Mouse (Mus musculus): ENCODE measurements at regions not wholly inside any gene's neighbourhood (a gene's known extent, or its start where the extent isn't known, plus 50 kb on each side); places are given as distances from the start of the nearest gene placed in this dataset.

- no peak for DNase-seq (ENCODE audit: low read depth, low spot score)
- no peak overlapping the region for H3K4me3 ChIP-seq (ENCODE audit: insufficient read depth in 1 of 2, low read depth in 1 of 2, low read length in 2 of 2, poor library complexity in 1 of 2, severe bottlenecking in 1 of 2)
- H3K4me1 ChIP-seq (ENCODE audit: control insufficient read depth in 2 of 2, insufficient read depth in 2 of 2, low read length in 2 of 2, poor library complexity in 1 of 2) = no peaks in the 10 kb centered on the region
- no peak for TF ChIP-seq HCFC1 (IDR thresholded peaks at IDR 0.05; ENCODE audit: borderline replicate concordance, insufficient read depth, low read length)
- no peak for TF ChIP-seq CHD2 (IDR thresholded peaks at IDR 0.05; ENCODE audit: low read depth, low read length)
- TF ChIP-seq ZNF384 (IDR thresholded peaks at IDR 0.05; ENCODE audit: low read depth, low read length) = no peak
- no peak for TF ChIP-seq MAFK (IDR thresholded peaks at IDR 0.05; ENCODE audit: insufficient read depth, low read depth, low read length)
- TF ChIP-seq ZC3H11A (IDR thresholded peaks at IDR 0.05; ENCODE audit: borderline replicate concordance, low read depth, low read length) = no peak
- H3K27ac ChIP-seq (ENCODE audit: insufficient read depth, low read depth, low read length, poor library complexity, severe bottlenecking) = no peak overlapping the region
- H3K9me3 ChIP-seq (ENCODE audit: control insufficient read depth, insufficient read depth, low read depth, low read length) = no peaks in the 10 kb centered on the region
- in situ Hi-C loops (cut with MboI; ENCODE audit: low sequenced_read_pairs in 2 of 2, unreplicated experiment in 2 of 2) = no loop called here
- no peaks in the 10 kb centered on the region for H3K36me3 ChIP-seq (ENCODE audit: control insufficient read depth, insufficient read depth, low read length, poor library complexity, severe bottlenecking)
- no peak overlapping the region for H3K9ac ChIP-seq (ENCODE audit: insufficient read depth, low read depth, low read length, poor library complexity, severe bottlenecking)
Observed at GRCm38 (mm10) chr14:79873062-79873461, 102.0 kb upstream of the Pcdh8 start.

GRCm38 (mm10) chr14:79872430-79872829 is 101.3 kb upstream of the Pcdh8 start:
- in situ Hi-C loops (cut with MboI; ENCODE audit: low sequenced_read_pairs in 2 of 2, unreplicated experiment in 2 of 2) = no loop called here
- DNase-seq (ENCODE audit: low read depth, low spot score) = no peak
- H3K36me3 ChIP-seq (ENCODE audit: control insufficient read depth, insufficient read depth, low read length, poor library complexity, severe bottlenecking) = no peaks in the 10 kb centered on the region
- H3K9me3 ChIP-seq (ENCODE audit: control insufficient read depth, insufficient read depth, low read depth, low read length) = no peaks in the 10 kb centered on the region
- TF ChIP-seq ZC3H11A (IDR thresholded peaks at IDR 0.05; ENCODE audit: borderline replicate concordance, low read depth, low read length) (no peak), CHD2 (IDR thresholded peaks at IDR 0.05; ENCODE audit: low read depth, low read length) (no peak), MAFK (IDR thresholded peaks at IDR 0.05; ENCODE audit: insufficient read depth, low read depth, low read length) (no peak), ZNF384 (IDR thresholded peaks at IDR 0.05; ENCODE audit: low read depth, low read length) (no peak), HCFC1 (IDR thresholded peaks at IDR 0.05; ENCODE audit: borderline replicate concordance, insufficient read depth, low read length) (no peak)
- no peaks in the 10 kb centered on the region for H3K4me1 ChIP-seq (ENCODE audit: control insufficient read depth in 2 of 2, insufficient read depth in 2 of 2, low read length in 2 of 2, poor library complexity in 1 of 2)
- H3K9ac ChIP-seq (ENCODE audit: insufficient read depth, low read depth, low read length, poor library complexity, severe bottlenecking) = no peak overlapping the region
- no peak overlapping the region for H3K27ac ChIP-seq (ENCODE audit: insufficient read depth, low read depth, low read length, poor library complexity, severe bottlenecking)
- no peak overlapping the region for H3K4me3 ChIP-seq (ENCODE audit: insufficient read depth in 1 of 2, low read depth in 1 of 2, low read length in 2 of 2, poor library complexity in 1 of 2, severe bottlenecking in 1 of 2)

- in situ Hi-C loops (cut with MboI; ENCODE audit: low sequenced_read_pairs in 2 of 2, unreplicated experiment in 2 of 2) = no loop called here
- Histone ChIP-seq H3K27ac (ENCODE audit: insufficient read depth, low read depth, low read length, poor library complexity, severe bottlenecking) (no peak overlapping the region), H3K36me3 (ENCODE audit: control insufficient read depth, insufficient read depth, low read length, poor library complexity, severe bottlenecking) (no peaks in the 10 kb centered on the region), H3K4me1 (ENCODE audit: control insufficient read depth in 2 of 2, insufficient read depth in 2 of 2, low read length in 2 of 2, poor library complexity in 1 of 2) (no peaks in the 10 kb centered on the region), H3K4me3 (ENCODE audit: insufficient read depth in 1 of 2, low read depth in 1 of 2, low read length in 2 of 2, poor library complexity in 1 of 2, severe bottlenecking in 1 of 2) (no peak overlapping the region), H3K9ac (ENCODE audit: insufficient read depth, low read depth, low read length, poor library complexity, severe bottlenecking) (no peak overlapping the region), H3K9me3 (ENCODE audit: control insufficient read depth, insufficient read depth, low read depth, low read length) (no peaks in the 10 kb centered on the region)
- TF ChIP-seq HCFC1 (IDR thresholded peaks at IDR 0.05; ENCODE audit: borderline replicate concordance, insufficient read depth, low read length) = no peak
- no peak for TF ChIP-seq ZC3H11A (IDR thresholded peaks at IDR 0.05; ENCODE audit: borderline replicate concordance, low read depth, low read length)
- TF ChIP-seq MAFK (IDR thresholded peaks at IDR 0.05; ENCODE audit: insufficient read depth, low read depth, low read length) = no peak
- TF ChIP-seq ZNF384 (IDR thresholded peaks at IDR 0.05; ENCODE audit: low read depth, low read length) = no peak
- no peak for TF ChIP-seq CHD2 (IDR thresholded peaks at IDR 0.05; ENCODE audit: low read depth, low read length)
- DNase-seq (ENCODE audit: low read depth, low spot score) = no peak
Observed at GRCm38 (mm10) chr14:79869325-79869724, 98.2 kb upstream of the Pcdh8 start.

- in situ Hi-C loops (cut with MboI; ENCODE audit: low sequenced_read_pairs in 2 of 2, unreplicated experiment in 2 of 2) = no loop called here
- TF ChIP-seq CHD2 (IDR thresholded peaks at IDR 0.05; ENCODE audit: low read depth, low read length) (no peak), HCFC1 (IDR thresholded peaks at IDR 0.05; ENCODE audit: borderline replicate concordance, insufficient read depth, low read length) (no peak), ZNF384 (IDR thresholded peaks at IDR 0.05; ENCODE audit: low read depth, low read length) (no peak), ZC3H11A (IDR thresholded peaks at IDR 0.05; ENCODE audit: borderline replicate concordance, low read depth, low read length) (no peak), MAFK (IDR thresholded peaks at IDR 0.05; ENCODE audit: insufficient read depth, low read depth, low read length) (no peak)
- no peaks in the 10 kb centered on the region for H3K4me1 ChIP-seq (ENCODE audit: control insufficient read depth in 2 of 2, insufficient read depth in 2 of 2, low read length in 2 of 2, poor library complexity in 1 of 2)
Observed at GRCm38 (mm10) chr14:79856245-79856644, 85.1 kb upstream of the Pcdh8 start.

GRCm38 (mm10) chr14:79854216-79854615 is 83.1 kb upstream of the Pcdh8 start:
- no peak for DNase-seq (ENCODE audit: low read depth, low spot score)
- no peak overlapping the region for H3K4me3 ChIP-seq (ENCODE audit: insufficient read depth in 1 of 2, low read depth in 1 of 2, low read length in 2 of 2, poor library complexity in 1 of 2, severe bottlenecking in 1 of 2)
- in situ Hi-C loops (cut with MboI; ENCODE audit: low sequenced_read_pairs in 2 of 2, unreplicated experiment in 2 of 2) = no loop called here
- no peak overlapping the region for H3K9ac ChIP-seq (ENCODE audit: insufficient read depth, low read depth, low read length, poor library complexity, severe bottlenecking)
- no peak for TF ChIP-seq HCFC1 (IDR thresholded peaks at IDR 0.05; ENCODE audit: borderline replicate concordance, insufficient read depth, low read length)
- TF ChIP-seq ZC3H11A (IDR thresholded peaks at IDR 0.05; ENCODE audit: borderline replicate concordance, low read depth, low read length) = no peak
- no peak for TF ChIP-seq ZNF384 (IDR thresholded peaks at IDR 0.05; ENCODE audit: low read depth, low read length)
- TF ChIP-seq MAFK (IDR thresholded peaks at IDR 0.05; ENCODE audit: insufficient read depth, low read depth, low read length) = no peak
- TF ChIP-seq CHD2 (IDR thresholded peaks at IDR 0.05; ENCODE audit: low read depth, low read length) = no peak
- no peaks in the 10 kb centered on the region for H3K4me1 ChIP-seq (ENCODE audit: control insufficient read depth in 2 of 2, insufficient read depth in 2 of 2, low read length in 2 of 2, poor library complexity in 1 of 2)
- H3K36me3 ChIP-seq (ENCODE audit: control insufficient read depth, insufficient read depth, low read length, poor library complexity, severe bottlenecking) = no peaks in the 10 kb centered on the region
- H3K27ac ChIP-seq (ENCODE audit: insufficient read depth, low read depth, low read length, poor library complexity, severe bottlenecking) = no peak overlapping the region
- H3K9me3 ChIP-seq (ENCODE audit: control insufficient read depth, insufficient read depth, low read depth, low read length) = no peaks in the 10 kb centered on the region

More at GRCm38 (mm10) chr14:79856245-79856644, 85.1 kb upstream of the Pcdh8 start:
- H3K4me3 ChIP-seq (ENCODE audit: insufficient read depth in 1 of 2, low read depth in 1 of 2, low read length in 2 of 2, poor library complexity in 1 of 2, severe bottlenecking in 1 of 2) = no peak overlapping the region
- H3K36me3 ChIP-seq (ENCODE audit: control insufficient read depth, insufficient read depth, low read length, poor library complexity, severe bottlenecking) = no peaks in the 10 kb centered on the region
- no peak overlapping the region for H3K9ac ChIP-seq (ENCODE audit: insufficient read depth, low read depth, low read length, poor library complexity, severe bottlenecking)
- no peaks in the 10 kb centered on the region; the same call in 1 of the 2 replicates for H3K9me3 ChIP-seq (ENCODE audit: control insufficient read depth, insufficient read depth, low read depth, low read length)
- no peak overlapping the region for H3K27ac ChIP-seq (ENCODE audit: insufficient read depth, low read depth, low read length, poor library complexity, severe bottlenecking)
- no peak for DNase-seq (ENCODE audit: low read depth, low spot score)

Data from ES-E14 (cell line).